ENCODE assay signal across 21 mouse cellular contexts in the genomic region with DNA sequence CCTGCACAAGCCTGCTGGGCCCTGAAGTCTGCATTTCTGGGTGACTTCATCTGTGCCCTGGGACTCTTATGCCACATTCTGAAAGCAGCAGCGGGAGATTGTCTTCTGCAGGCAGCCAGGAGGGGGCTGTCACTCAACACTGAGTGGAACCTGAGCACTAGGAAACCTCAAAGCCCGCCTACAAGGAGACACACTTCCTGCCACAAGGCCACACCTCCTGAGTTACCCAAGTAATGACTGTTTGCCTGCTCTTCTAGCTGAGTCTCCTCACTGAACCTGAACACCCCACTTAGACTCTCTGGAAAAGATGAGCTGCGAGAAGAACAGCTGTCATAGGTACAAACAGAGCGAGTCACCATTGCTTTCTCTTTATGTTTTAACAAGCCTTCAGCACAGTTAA. TPM values are rescaled to one million over a fixed set of nuclear protein-coding genes. Genes with fewer than 3 reads are reported as not detected.
DNase-seq lines count a peak whose midpoint lies in the region; ATAC-seq and TF ChIP-seq lines count a peak whose summit lies in the region.
"Not testable (repeated sequence)": the region's sequence is repeated elsewhere in the genome, so short reads cannot be mapped to it uniquely, and the experiment has no call there.
"Had no signal": no experiment of that assay in that cellular context is flagged by ENCODE, and none has a peak within 500 bp of the region (broad histone marks: within the 10 kb centered on the region; RNA-seq: fewer than 3 reads in every experiment).

No protein-coding gene starts in this region.

- TF ChIP-seq EP300 in MEL (IDR thresholded peaks at IDR 0.05; ENCODE audit: low read depth in 1 of 2, low read length in 2 of 2) = not testable (repeated sequence)

- H3K9ac ChIP-seq in MEL (ENCODE audit: control insufficient read depth, low read depth, low read length, poor library complexity, severe bottlenecking); embryonic facial prominence, embryonic 14.5 days (ENCODE audit: low read depth, low read length): not testable (repeated sequence)

- TF ChIP-seq POLR2A in MEL (IDR thresholded peaks at IDR 0.05; ENCODE audit: control insufficient read depth in 1 of 2, insufficient read depth in 1 of 2, low read depth in 1 of 2, low read length in 2 of 2, poor library complexity in 1 of 2) = not testable (repeated sequence)

- not testable (repeated sequence) for TF ChIP-seq RAD21 in MEL (IDR thresholded peaks at IDR 0.05; ENCODE audit: low read depth, low read length)

- not testable (repeated sequence) for H3K36me3 ChIP-seq in MEL (ENCODE audit: control insufficient read depth in 1 of 2, insufficient read depth in 2 of 2, low read length in 2 of 2); embryonic facial prominence, embryonic 14.5 days (ENCODE audit: control insufficient read depth, insufficient read depth, low read length)

- not testable (repeated sequence) for H3K27ac ChIP-seq in MEL (ENCODE audit: control insufficient read depth, low read depth, low read length); embryonic facial prominence, embryonic 14.5 days (replicated peaks; ENCODE audit: low read depth, low read length)

- H3K79me2 ChIP-seq in MEL (ENCODE audit: control insufficient read depth, insufficient read depth, low read length, poor library complexity) = not testable (repeated sequence)

- not testable (repeated sequence) for H3K4me1 ChIP-seq in MEL (ENCODE audit: control insufficient read depth in 1 of 2, insufficient read depth in 2 of 2, low read length in 2 of 2); embryonic facial prominence, embryonic 14.5 days (ENCODE audit: control insufficient read depth, insufficient read depth, low read length)

- H3K27me3 ChIP-seq in MEL (ENCODE audit: control insufficient read depth in 1 of 2, insufficient read depth in 2 of 2, low read length in 2 of 2); embryonic facial prominence, embryonic 14.5 days (replicated peaks; ENCODE audit: control insufficient read depth, insufficient read depth, low read length): not testable (repeated sequence)

- peak; percentile 9 to 28 for DNase-seq in B cell, adult 2 months
- DNase-seq in MEL (ENCODE audit: low read depth, low spot score) = peak; percentile 14
- peak; percentile 1 for DNase-seq in embryonic facial prominence, embryonic 14.5 days (ENCODE audit: low spot score)
- DNase-seq in spleen, postnatal 4 days (ENCODE audit: low spot score in 2 of 2) = peak; percentile 10 to 44
- peak; percentile 44 for DNase-seq in thymus, postnatal 14 days

- H3K9me3 ChIP-seq in MEL (replicated peaks; ENCODE audit: insufficient read depth, low read length); embryonic facial prominence, embryonic 14.5 days (ENCODE audit: control insufficient read depth, low read length): not testable (repeated sequence)

- not testable (repeated sequence) for H3K4me2 ChIP-seq in embryonic facial prominence, embryonic 14.5 days (ENCODE audit: low read depth, low read length)

- H3K4me3 ChIP-seq in MEL (ENCODE audit: control insufficient read depth in 1 of 2, insufficient read depth in 1 of 2, low read depth in 2 of 2, low read length in 2 of 2); embryonic facial prominence, embryonic 14.5 days (ENCODE audit: low read depth, low read length): not testable (repeated sequence)

- not testable (repeated sequence) for TF ChIP-seq CTCF in MEL (IDR thresholded peaks at IDR 0.05 in 2 of 3, conservative IDR thresholded peaks at IDR 0.05 in 1 of 3; ENCODE audit: control insufficient read depth in 1 of 3, insufficient read depth in 1 of 3, low read depth in 2 of 3, low read length in 3 of 3, poor library complexity in 1 of 3, severe bottlenecking in 1 of 3)

- 50% methylated on average over 4 of the region's 4 CpGs for WGBS in embryonic facial prominence, embryonic 14.5 days

- ATAC-seq in embryonic facial prominence, embryonic 14.5 days (ENCODE audit: low read depth) = not testable (repeated sequence)
- peak; percentile 54 for ATAC-seq in inflammation-experienced regulatory T-cells, adult 6 months
- peak; percentile 62; the same call in 1 of the 2 replicates for ATAC-seq in megakaryocyte progenitor cell, adult 5-6 weeks (replicated peaks; ENCODE audit: poor library complexity)

RNA-seq across cellular contexts. Expression of a gene that starts 33.6 kb away (rescaled TPM):
- total RNA-seq in MEL (2012; rRNA removed) = 0.12 and 0.23 TPM in 2 replicates
- 10 to 100 TPM in 1 of 2 experiments, not detected in 1; 11.3 TPM for polyA plus RNA-seq in MEL (2012; ENCODE audit: insufficient read depth in 1 of 2, insufficient read length in 2 of 2, low read depth in 1 of 2, low replicate concordance in 2 of 2, missing spikeins in 1 of 2)
- polyA plus RNA-seq in embryonic facial prominence, embryonic 14.5 days (2014; fragmentation: Nextera tagmentation; extraction: Ambion mirVana) = 0.24 and 0.35 TPM in 2 replicates
- under 1 TPM in 1 of 3 experiments, not detected in 2; 0.53 TPM for polyA plus RNA-seq in inflammation-experienced regulatory T-cells, adult 6 months (2017; shearing (Covaris generic))
- total RNA-seq in megakaryocyte progenitor cell, adult 5-6 weeks (2015) = 0.66 and 1.0 TPM in 2 replicates
- 1.0 TPM in 1 of 2 replicates, not detected in the other for total RNA-seq in megakaryocyte progenitor cell, adult 5-6 weeks (2017)
- total RNA-seq: adrenal gland, postnatal 25 days; G1E; gastrocnemius, adult 2 months; layer of hippocampus, adult 8-10 months; layer of hippocampus, postnatal 36 days had no signal
- polyA plus RNA-seq: forebrain, embryonic 14.5 days; G1E; hindbrain, embryonic 10.5 days; hindbrain, embryonic 16.5 days; kidney, embryonic 14.5 days; liver, adult 2 months; lung, embryonic 16.5 days; midbrain, embryonic 14.5 days; neural tube, embryonic 13.5 days; stomach, embryonic 16.5 days had no signal
